Mouse (Mus musculus): ENCODE results near the gene Rgp1. TPM values are rescaled to one million over a fixed set of nuclear protein-coding genes. Genes with fewer than 3 reads are reported as not detected.

The Rgp1 gene
- polyA plus RNA-seq, 1 experiment from 2014 or later: 31.5 TPM

DNA sequence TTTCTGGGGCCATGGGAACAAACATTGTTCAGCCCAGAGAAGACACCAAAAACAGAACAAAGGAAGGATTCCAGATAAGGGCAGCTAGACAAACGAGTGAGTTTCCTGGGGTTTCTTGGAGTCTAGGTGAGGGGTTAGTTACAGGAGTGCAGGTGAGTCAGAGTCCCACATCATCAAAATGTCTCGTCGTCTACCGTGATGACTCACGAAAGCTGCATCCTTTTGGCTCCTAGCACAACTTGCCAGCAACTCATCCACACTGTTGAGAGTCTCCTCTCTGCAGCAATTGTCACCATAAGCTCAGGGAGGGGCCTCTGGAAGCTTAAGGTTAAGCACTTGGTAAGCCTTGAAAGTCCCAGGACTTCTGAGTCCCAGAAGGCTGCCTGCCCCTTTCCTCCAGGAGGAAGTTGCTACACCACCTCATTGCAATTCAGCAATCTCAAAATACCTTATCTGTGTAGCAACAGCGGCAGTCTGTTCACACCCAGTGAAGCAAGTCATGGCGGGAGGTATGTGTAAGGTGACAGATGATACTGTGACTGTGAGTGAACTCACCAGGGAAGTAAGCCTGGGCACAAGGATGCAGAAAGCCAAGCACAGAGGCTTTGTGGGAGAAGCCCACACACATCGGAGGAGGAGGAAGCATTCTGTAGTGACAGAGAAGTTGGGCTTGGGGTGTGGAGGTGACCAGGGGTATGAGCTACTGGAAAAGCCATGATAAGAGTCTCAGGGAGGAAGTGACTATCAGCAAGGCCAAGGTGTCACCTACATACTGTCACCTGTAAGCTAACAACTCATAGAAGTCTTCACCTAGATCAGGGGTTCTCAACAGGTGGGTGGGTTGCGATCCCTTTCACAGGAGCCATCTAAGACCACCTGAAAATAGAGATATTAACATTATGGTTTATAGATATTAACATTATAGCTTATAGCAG, 26.5 kb downstream of the Rgp1 start:
- no peak overlapping the region for H3K4me2 ChIP-seq
- no peaks in the 10 kb centered on the region for H3K4me1 ChIP-seq (replicated peaks)
- H3K9ac ChIP-seq: no peak overlapping the region
- no peak for ATAC-seq (ENCODE audit: low FRiP score)
- no peaks in the 10 kb centered on the region for H3K9me3 ChIP-seq
- no peaks in the 10 kb centered on the region for H3K27me3 ChIP-seq
- no peak overlapping the region for H3K4me3 ChIP-seq
- WGBS: 83% methylated on average over 9 of the region's 9 CpGs
- H3K27ac ChIP-seq: no peak overlapping the region
- H3K36me3 ChIP-seq: no peaks in the 10 kb centered on the region

DNA sequence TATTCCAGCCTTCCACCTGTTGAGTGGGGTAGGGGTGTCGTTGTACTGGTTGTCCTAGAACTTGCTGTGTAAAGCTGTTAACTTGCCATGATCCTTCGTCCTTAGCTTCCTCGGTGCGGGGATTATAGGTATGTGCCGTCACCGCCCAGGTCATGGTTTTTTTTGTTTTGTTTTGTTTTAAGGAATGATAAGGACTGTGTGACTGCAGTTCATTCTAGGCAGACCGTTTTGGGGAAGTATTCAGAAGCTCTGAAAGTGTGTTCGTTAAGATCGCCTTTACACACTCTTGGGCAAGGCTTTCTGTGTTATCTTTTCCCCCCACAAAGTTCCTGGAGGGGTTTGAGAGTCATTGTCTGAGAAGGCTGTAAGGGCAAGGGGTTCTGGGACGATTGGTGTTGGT, 34.0 kb downstream of the Rgp1 start:
- no peaks in the 10 kb centered on the region for H3K4me1 ChIP-seq (replicated peaks)
- H3K27ac ChIP-seq: no peak overlapping the region
- H3K4me3 ChIP-seq: no peak overlapping the region
- H3K27me3 ChIP-seq: no peaks in the 10 kb centered on the region
- WGBS: 81% methylated on average over 10 of the region's 10 CpGs
- ATAC-seq (ENCODE audit: low FRiP score): no peak
- no peaks in the 10 kb centered on the region for H3K36me3 ChIP-seq
- H3K4me2 ChIP-seq: no peak overlapping the region
- H3K9ac ChIP-seq: no peak overlapping the region
- no peaks in the 10 kb centered on the region for H3K9me3 ChIP-seq

DNA sequence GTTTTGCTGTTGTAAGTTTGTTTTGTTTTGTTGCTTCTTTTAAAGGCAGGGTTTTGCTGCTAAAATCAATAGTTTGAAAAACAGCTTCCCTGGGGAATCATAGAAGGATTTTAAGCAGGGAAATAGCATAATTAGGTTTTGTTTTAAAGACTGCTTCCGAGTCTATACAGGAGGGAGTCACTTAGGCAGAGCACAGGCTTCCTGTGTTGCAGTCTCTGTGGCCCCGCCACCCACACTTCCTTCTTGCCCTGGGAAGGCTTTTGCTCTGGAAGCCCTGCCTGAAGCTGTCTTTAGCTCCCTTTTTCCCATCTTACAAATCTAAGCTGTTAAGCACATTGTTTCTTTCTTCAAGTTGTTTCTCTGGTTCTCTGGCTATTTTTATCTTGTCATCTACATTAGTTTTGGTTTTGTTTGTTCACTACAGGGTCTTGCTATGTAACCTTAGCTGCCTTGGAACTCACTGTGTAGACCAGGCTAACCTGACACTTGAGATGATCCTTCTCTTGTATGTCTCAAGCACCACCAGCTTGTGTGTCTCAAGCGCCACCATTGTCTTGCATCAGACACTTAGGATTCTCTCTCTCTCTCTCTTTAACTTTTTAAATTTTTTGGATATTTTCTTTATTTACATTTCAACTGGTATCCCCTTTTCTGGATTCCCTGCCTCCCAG, 34.7 kb downstream of the Rgp1 start:
- Histone ChIP-seq H3K36me3 (no peaks in the 10 kb centered on the region), H3K4me2 (no peak overlapping the region), H3K4me1 (replicated peaks) (no peaks in the 10 kb centered on the region), H3K9me3 (no peaks in the 10 kb centered on the region), H3K4me3 (no peak overlapping the region), H3K27ac (no peak overlapping the region), H3K27me3 (no peaks in the 10 kb centered on the region), H3K9ac (no peak overlapping the region)
- WGBS: 64% methylated on average over 3 of the region's 3 CpGs
- no peak for ATAC-seq (ENCODE audit: low FRiP score)

DNA sequence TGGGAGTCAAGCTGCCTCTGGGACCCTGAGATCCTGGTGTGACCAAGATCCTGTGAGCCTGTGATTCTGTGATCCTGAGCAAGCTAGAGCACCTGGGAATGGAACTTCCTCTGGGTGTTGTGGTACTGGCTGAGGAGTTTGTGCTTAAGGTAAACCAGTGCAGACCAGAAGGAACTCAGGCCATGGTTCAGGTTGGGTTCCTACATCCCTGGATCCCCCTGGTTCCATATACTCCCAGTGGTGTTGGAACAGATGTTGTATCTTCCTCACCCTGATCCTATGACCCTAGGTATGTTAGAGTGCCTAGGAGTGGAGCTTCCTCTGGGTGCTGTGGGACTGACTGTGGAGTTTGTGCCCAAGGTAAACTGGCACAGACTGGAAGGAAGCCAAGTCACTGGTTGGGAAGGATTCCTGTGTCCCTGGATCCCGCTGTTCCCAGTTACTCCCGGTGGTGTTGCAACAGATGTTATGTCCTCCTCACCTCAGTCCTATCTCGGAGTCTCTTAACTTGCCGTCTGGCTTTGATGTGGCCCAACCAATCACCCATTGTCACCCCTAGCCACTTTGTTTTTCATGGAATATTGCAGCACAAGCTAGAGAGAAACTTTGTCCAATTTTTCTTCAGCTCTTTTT, 41.7 kb downstream of the Rgp1 start:
- H3K36me3 ChIP-seq: no peaks in the 10 kb centered on the region
- no peaks in the 10 kb centered on the region for H3K4me1 ChIP-seq (replicated peaks)
- H3K9ac ChIP-seq: no peak overlapping the region
- no peak for ATAC-seq (ENCODE audit: low FRiP score)
- no peak overlapping the region for H3K4me3 ChIP-seq
- H3K9me3 ChIP-seq: peaks cover 11% of the 10 kb centered on the region
- H3K4me2 ChIP-seq: no peak overlapping the region
- no peak overlapping the region for H3K27ac ChIP-seq
- no peaks in the 10 kb centered on the region for H3K27me3 ChIP-seq
- WGBS: 86% methylated on average over 4 of the region's 4 CpGs

DNA sequence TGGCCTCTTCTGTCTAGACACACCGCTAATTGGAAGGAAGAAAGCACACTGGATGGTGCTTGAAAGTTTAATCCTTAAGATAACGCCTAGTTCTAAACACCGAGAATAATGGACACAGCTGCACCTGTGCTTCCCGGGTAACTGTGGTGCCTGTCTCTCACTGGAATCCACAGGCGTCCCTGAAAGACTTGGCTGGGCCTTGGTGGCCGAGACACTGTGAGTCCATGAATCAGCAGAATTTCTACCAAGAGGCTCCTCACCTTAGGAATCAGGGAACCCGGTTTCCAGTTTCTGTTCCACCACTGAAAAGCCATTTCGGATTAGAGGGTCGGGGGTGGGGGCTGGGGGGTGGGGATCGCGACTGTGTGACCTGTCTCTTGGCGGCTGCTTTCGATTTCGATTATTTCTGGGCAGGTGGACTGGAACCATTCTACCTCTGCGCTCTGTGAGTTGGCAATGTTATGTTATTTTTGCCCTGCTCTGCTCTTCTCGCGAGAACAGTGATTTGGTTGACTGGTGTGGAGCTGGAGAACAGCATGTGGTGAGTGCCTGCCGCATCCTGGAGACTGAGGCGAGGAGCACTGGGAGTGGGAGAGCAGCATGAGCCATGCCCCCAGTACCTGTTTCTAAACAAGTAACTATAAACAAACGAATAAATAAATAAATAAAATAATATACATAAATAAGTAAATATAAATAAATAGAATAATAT, 50.7 kb downstream of the Rgp1 start:
- Histone ChIP-seq H3K27ac (no peak overlapping the region), H3K9ac (no peak overlapping the region), H3K9me3 (peaks cover 10% of the 10 kb centered on the region), H3K27me3 (no peaks in the 10 kb centered on the region), H3K36me3 (no peaks in the 10 kb centered on the region), H3K4me2 (0 out of 2 replicates have a peak overlapping the region, but pooled peaks have one; percentile 13), H3K4me3 (no peak overlapping the region), H3K4me1 (replicated peaks) (peaks cover 40% of the 10 kb centered on the region)
- WGBS: 48% methylated on average over 20 of the region's 20 CpGs
- ATAC-seq (ENCODE audit: low FRiP score): no peak

DNA sequence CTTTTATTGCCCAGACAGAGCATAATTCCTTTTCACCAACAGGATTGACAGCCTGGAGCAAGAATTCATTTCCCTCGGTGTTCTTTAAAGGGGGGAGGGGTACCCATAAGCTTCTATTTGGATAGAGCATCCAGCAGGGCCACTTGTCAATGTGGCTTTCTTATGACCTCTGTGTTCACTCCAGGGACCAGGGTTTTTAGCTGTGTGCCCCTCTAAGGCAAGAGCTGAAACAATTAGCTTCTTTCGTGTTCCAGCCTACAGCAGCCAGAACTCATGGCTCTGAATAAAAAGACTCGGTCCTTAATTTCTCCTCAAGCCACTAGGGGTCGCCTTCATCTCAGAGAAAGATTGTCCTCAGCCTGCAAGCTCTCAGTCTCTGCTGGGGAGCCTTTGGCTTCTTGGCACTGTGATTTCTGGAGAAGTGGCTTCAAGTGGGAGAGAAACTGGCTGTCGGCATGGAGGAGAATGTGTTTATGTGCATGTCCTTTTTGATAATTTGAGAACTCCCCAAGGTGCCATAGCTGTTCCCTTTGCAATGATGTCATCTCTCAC, 51.6 kb downstream of the Rgp1 start:
- Histone ChIP-seq H3K36me3 (no peaks in the 10 kb centered on the region), H3K4me1 (replicated peaks) (peaks cover 47% of the 10 kb centered on the region), H3K9ac (no peak overlapping the region), H3K27me3 (no peaks in the 10 kb centered on the region), H3K4me2 (peak overlapping the region; percentile 32), H3K9me3 (peaks cover 6% of the 10 kb centered on the region), H3K27ac (peak overlapping the region; percentile 93), H3K4me3 (no peak overlapping the region)
- peak; percentile 64 for ATAC-seq (ENCODE audit: low FRiP score)
- 0% methylated on average over 5 of the region's 5 CpGs for WGBS

DNA sequence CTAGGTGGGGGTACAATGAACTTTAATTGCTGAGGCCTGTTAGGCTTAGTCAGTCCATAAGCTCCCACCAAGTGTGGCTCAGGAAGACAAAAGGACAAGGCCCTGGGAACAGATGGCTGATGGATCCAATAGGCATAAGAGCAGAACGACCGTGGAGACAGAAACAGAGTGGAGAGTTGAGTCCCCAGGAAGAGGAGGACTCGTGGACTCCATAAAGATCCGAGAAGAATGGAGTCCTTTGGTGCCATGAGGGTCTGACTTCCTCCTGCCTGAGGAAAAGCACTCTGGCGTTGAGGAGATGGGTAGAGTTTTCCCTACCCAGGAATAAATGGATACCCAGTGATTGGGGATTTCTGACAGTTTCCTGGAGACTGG, 52.1 kb downstream of the Rgp1 start:
- peak overlapping the region; percentile 93 for H3K27ac ChIP-seq
- H3K4me1 ChIP-seq (replicated peaks): peaks cover 53% of the 10 kb centered on the region
- H3K4me2 ChIP-seq: peak overlapping the region; percentile 83
- peaks cover under 1% of the 10 kb centered on the region; the same call in 1 of the 2 replicates for H3K9me3 ChIP-seq
- H3K36me3 ChIP-seq: no peaks in the 10 kb centered on the region
- WGBS: 13% methylated on average over 5 of the region's 5 CpGs
- ATAC-seq (ENCODE audit: low FRiP score): peak; percentile 19
- peak overlapping the region; percentile 86; the same call in 1 of the 2 replicates for H3K9ac ChIP-seq
- peak overlapping the region; percentile 63 for H3K4me3 ChIP-seq
- no peaks in the 10 kb centered on the region for H3K27me3 ChIP-seq

DNA sequence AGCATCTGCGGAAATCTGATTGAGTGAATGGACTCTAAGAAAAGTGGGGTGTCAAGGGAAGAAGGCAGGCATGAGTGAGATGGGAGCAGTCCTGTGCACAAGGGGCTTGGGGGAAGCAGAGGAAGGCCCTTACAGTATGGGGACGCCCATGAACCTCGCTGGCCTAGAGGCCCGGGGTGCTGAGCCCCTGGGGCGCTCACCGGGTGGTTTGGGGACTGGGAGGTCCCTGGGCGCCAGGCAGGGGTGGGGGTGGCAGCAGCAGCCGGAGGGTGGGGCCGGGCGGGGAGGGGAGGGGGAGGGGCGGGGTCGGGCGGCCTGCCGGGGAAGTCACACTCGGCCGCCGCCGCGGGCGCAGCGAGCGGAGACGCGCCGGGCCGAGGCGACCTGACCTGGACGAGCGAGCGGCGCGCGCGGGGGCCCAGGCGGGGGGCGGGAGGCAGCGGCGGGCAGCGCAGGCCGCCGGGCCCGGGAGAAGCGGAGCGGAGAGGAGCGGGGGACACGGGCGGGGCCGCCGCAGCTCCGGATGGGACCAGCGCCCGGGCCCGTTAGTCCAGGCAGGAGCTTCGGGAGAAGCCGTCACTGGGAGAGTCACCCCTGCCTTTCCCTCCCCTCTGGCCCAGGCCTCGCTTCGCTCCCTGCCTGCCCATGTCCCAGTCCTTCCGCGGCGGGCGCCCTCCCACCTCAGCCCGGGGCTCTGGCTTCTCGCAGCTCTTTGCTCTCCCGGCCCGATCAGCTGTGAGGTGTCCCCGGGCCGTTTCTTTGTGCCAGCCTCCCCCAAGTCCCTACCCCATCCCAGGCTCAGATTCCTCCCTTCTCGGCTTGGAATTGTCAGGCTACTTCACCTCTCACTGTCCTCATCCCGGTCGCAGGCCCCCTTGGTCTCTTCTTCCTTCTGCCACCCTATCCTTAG, 52.8 kb downstream of the Rgp1 start, which contains the start of gene Npr2:
Gene Npr2 (plus strand): TSS at position 890 of the 910 bp plus-strand sequence.
- Histone ChIP-seq H3K27ac (peak within 1 kb of the TSS; percentile 93), H3K9ac (peak within 1 kb of the TSS; percentile 86), H3K4me2 (peak within 1 kb of the TSS; percentile 83), H3K9me3 (no peaks in the 10 kb centered on the region), H3K36me3 (no peaks in the 10 kb centered on the region), H3K27me3 (no peaks in the 10 kb centered on the region), H3K4me3 (peak within 1 kb of the TSS; percentile 63), H3K4me1 (replicated peaks) (peaks cover 59% of the 10 kb centered on the region)
- peak; percentile 44 for ATAC-seq (ENCODE audit: low FRiP score)
- WGBS: under 1% methylated on average over 36 of the region's 70 CpGs

DNA sequence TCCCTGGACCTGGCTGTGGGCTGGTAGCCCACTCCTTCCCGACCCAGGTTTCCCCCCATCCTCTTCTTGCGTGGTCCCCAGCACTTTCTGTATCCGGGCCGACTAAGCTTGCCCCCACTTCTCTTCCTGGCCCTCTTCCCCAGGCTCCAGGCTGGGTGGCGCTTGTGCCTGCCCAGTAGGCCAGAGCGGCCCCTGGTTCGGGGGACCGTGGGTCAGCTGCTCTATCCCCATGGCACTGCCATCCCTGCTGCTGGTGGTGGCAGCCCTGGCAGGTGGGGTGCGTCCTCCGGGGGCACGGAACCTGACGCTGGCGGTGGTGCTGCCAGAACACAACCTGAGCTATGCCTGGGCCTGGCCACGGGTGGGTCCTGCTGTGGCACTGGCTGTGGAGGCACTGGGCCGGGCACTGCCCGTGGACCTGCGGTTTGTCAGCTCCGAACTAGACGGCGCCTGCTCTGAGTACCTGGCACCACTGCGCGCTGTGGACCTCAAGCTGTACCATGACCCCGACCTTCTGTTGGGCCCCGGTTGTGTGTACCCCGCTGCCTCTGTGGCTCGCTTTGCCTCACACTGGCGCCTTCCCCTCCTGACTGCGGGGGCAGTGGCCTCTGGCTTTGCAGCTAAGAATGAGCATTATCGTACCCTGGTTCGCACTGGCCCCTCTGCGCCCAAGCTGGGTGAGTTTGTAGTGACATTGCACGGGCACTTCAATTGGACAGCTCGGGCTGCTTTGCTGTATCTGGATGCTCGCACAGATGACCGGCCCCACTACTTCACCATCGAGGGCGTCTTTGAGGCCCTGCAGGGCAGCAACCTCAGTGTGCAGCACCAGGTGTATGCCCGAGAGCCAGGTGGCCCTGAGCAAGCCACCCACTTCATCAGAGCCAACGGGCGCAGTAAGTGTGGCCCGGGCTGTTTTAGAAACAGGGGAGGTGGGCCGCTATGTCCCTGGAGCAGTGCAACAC, 53.7 kb downstream of the Rgp1 start:
- Histone ChIP-seq H3K9me3 (no peaks in the 10 kb centered on the region), H3K4me2 (peak overlapping the region; percentile 83), H3K36me3 (no peaks in the 10 kb centered on the region), H3K4me3 (peak overlapping the region; percentile 63), H3K27me3 (no peaks in the 10 kb centered on the region), H3K4me1 (replicated peaks) (peaks cover 59% of the 10 kb centered on the region), H3K9ac (peak overlapping the region; percentile 86), H3K27ac (peak overlapping the region; percentile 93)
- peak; percentile 29 for ATAC-seq (ENCODE audit: low FRiP score)
- WGBS: 44% methylated on average over 42 of the region's 42 CpGs

DNA sequence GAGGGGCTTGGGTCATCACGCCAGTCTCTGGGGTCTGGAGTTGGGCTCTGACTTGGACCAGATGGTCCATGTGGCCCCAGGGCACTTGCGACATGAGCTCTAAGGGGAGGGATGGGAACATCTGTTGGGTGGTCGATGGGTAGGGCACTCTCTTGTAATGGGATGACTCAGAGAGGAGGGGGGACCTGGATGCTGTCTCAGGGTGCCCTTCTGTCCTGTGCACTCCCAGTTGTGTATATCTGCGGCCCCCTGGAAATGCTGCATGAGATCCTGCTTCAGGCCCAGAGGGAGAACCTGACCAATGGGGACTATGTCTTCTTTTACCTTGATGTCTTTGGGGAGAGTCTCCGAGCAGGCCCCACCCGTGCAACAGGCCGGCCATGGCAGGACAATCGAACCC, 54.8 kb downstream of the Rgp1 start:
- Histone ChIP-seq H3K9ac (peak overlapping the region; percentile 86; the same call in 1 of the 2 replicates), H3K4me1 (replicated peaks) (peaks cover 59% of the 10 kb centered on the region), H3K27me3 (no peaks in the 10 kb centered on the region), H3K27ac (no peak overlapping the region), H3K4me2 (peak overlapping the region; percentile 83), H3K9me3 (no peaks in the 10 kb centered on the region), H3K4me3 (peak overlapping the region; percentile 0; the same call in 1 of the 2 replicates), H3K36me3 (no peaks in the 10 kb centered on the region)
- 71% methylated on average over 8 of the region's 8 CpGs for WGBS
- no peak for ATAC-seq (ENCODE audit: low FRiP score)

All from hindbrain, embryonic 13.5 days (tissue).